Mouse (Mus musculus) intestine, postnatal 0 days (tissue): ENCODE measurements around the gene Ung. TPM values are rescaled to one million over a fixed set of nuclear protein-coding genes. Genes with fewer than 3 reads are reported as not detected.

Experiments used
- ATAC-seq: fragments of 200-750 bp; cut with Nextera tagmentation; 2 replicates; pipeline ENCODE4 v1.8.0; 2017; ENCODE audit warnings: mild to moderate bottlenecking, moderate TSS enrichment, moderate library complexity
- H3K27ac ChIP-seq: fragments of 300-500 bp; sonication (generic); 2 replicates; pipeline ENCODE4 v1.5.1; 2014; ENCODE audit warnings: mild to moderate bottlenecking, low read depth, low read length, moderate library complexity
- H3K27me3 ChIP-seq: fragments of 300-500 bp; sonication (generic); replicated peaks from 2 replicates; pipeline ENCODE4 v1.6.1; 2014; ENCODE audit warnings: low read length, mixed read lengths; ENCODE audit not compliant: control insufficient read depth, insufficient read depth
- H3K36me3 ChIP-seq: fragments of 300-500 bp; sonication (generic); 2 replicates; pipeline ENCODE4 v1.6.1; 2014; ENCODE audit warnings: mild to moderate bottlenecking, moderate library complexity; ENCODE audit not compliant: control insufficient read depth, insufficient read depth
- H3K4me1 ChIP-seq: fragments of 300-500 bp; sonication (generic); replicated peaks from 2 replicates; pipeline ENCODE4 v1.6.1; 2014; ENCODE audit warnings: antibody characterized with exemption, low read length, mixed read lengths; ENCODE audit not compliant: control insufficient read depth, insufficient read depth
- H3K4me2 ChIP-seq: fragments of 300-500 bp; sonication (generic); replicated peaks from 2 replicates; pipeline ENCODE4 v1.6.1; 2014; ENCODE audit warnings: low read depth, mild to moderate bottlenecking, moderate library complexity
- H3K4me3 ChIP-seq: fragments of 300-500 bp; sonication (generic); 2 replicates; pipeline ENCODE4 v1.5.1; 2014; ENCODE audit warnings: low read depth, low read length
- H3K9ac ChIP-seq: fragments of 300-500 bp; sonication (generic); 2 replicates; pipeline ENCODE4 v1.6.1; 2014; ENCODE audit warnings: mild to moderate bottlenecking, low read depth, low read length
- H3K9me3 ChIP-seq: fragments of 300-500 bp; sonication (generic); 2 replicates; pipeline ENCODE4 v1.6.1; 2016; ENCODE audit warnings: mixed run types; ENCODE audit not compliant: control insufficient read depth
- CTCF ChIP-seq: sonication (generic); IDR thresholded peaks from 2 replicates; pipeline ENCODE4 v1.5.1; 2016; ENCODE audit warnings: low read depth, mild to moderate bottlenecking, control low read depth, antibody characterized with exemption, moderate library complexity
- WGBS: fragments of 180-500 bp; shearing (Covaris S2); extraction: QIAGEN DNeasy Blood & Tissue Kit; methylation state at CpG from one replicate; pipeline ENCODE4 v1.1.7; 2014; 5-methylcytosine and 5-hydroxymethylcytosine counted together
- polyA plus RNA-seq: library from polyadenylated mRNA; unstranded; fragments of >200 nt; fragmentation: Nextera tagmentation; extraction: Ambion mirVana; gene quantifications from 2 replicates; pipeline ENCODE4 v1.2.1, GENCODE M21; 2015

Gene Ung
- polyA plus RNA-seq, 1 experiment from 2014 or later: 10.0 TPM

GRCm38 (mm10) chr5:114116586-114116985 is 13.6 kb upstream of the Ung start:
- Histone ChIP-seq H3K27me3 (no peaks in the 10 kb centered on the region), H3K4me2 (no peak overlapping the region), H3K4me3 (no peak overlapping the region), H3K9me3 (no peaks in the 10 kb centered on the region), H3K4me1 (no peaks in the 10 kb centered on the region), H3K36me3 (peaks cover 81% of the 10 kb centered on the region), H3K9ac (no peak overlapping the region), H3K27ac (no peak overlapping the region)
- TF ChIP-seq CTCF: no peak
- 76% methylated on average over 7 of the region's 7 CpGs for WGBS
- ATAC-seq: no peak

DNA sequence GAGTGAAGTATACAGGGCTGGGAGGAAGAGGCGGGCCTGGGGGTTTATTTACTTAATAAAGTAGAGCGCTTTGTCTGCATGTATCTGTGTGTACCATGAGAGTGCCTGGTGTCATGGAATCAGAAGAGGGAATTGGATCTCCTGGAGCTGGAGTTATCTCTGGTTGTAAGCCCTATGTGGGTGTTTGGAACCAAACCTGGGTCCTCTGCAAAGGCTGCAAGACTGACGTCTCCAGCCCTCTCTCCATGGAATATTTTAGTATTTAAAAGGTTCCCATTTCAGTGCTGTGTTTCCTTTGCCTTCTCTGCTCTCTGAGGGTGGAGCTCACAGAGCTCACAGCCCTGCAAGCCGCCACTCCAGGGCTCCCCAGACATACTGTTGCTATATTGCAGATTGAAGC is 10.4 kb upstream of the Ung start:
- 87% methylated on average over 4 of the region's 4 CpGs for WGBS
- Histone ChIP-seq H3K4me3 (no peak overlapping the region), H3K36me3 (peaks cover 85% of the 10 kb centered on the region), H3K9me3 (no peaks in the 10 kb centered on the region), H3K4me2 (no peak overlapping the region), H3K27me3 (no peaks in the 10 kb centered on the region), H3K9ac (no peak overlapping the region), H3K27ac (no peak overlapping the region), H3K4me1 (no peaks in the 10 kb centered on the region)
- no peak for ATAC-seq
- TF ChIP-seq CTCF: no peak

GRCm38 (mm10) chr5:114126008-114126407 is 4.2 kb upstream of the Ung start:
- Histone ChIP-seq H3K4me2 (no peak overlapping the region), H3K9ac (no peak overlapping the region), H3K9me3 (no peaks in the 10 kb centered on the region), H3K4me1 (0 out of 2 replicates have a peak, but pooled peaks cover 3% of the 10 kb centered on the region), H3K4me3 (no peak overlapping the region), H3K36me3 (peaks cover 35% of the 10 kb centered on the region), H3K27ac (no peak overlapping the region), H3K27me3 (no peaks in the 10 kb centered on the region)
- no peak for ATAC-seq
- 94% methylated on average over 3 of the region's 3 CpGs for WGBS
- TF ChIP-seq CTCF: no peak

- Histone ChIP-seq H3K4me1 (0 out of 2 replicates have a peak, but pooled peaks cover 3% of the 10 kb centered on the region), H3K4me3 (peak overlapping the region; percentile 49; the same call in 1 of the 2 replicates), H3K9ac (no peak overlapping the region), H3K9me3 (no peaks in the 10 kb centered on the region), H3K27ac (no peak overlapping the region), H3K36me3 (peaks cover 28% of the 10 kb centered on the region), H3K4me2 (no peak overlapping the region; the same call in 1 of the 2 replicates), H3K27me3 (no peaks in the 10 kb centered on the region)
- no peak for TF ChIP-seq CTCF
- no peak for ATAC-seq
- WGBS: 88% methylated on average over 7 of the region's 7 CpGs
Observed at GRCm38 (mm10) chr5:114126499-114127244, 3.5 kb upstream of the Ung start.

- no peaks in the 10 kb centered on the region for H3K9me3 ChIP-seq
- peaks cover 19% of the 10 kb centered on the region; the same call in 1 of the 2 replicates for H3K36me3 ChIP-seq
- H3K27me3 ChIP-seq: no peaks in the 10 kb centered on the region
- 1% methylated on average over 69 of the region's 69 CpGs for WGBS
- peak; percentile 98 for TF ChIP-seq CTCF
- peak within 1 kb of the TSS; percentile 63 for H3K27ac ChIP-seq
- H3K4me2 ChIP-seq: peak within 1 kb of the TSS; percentile 92
- H3K4me3 ChIP-seq: peak within 1 kb of the TSS; percentile 49
- peak within 1 kb of the TSS; percentile 32 for H3K9ac ChIP-seq
- peak; percentile 20 for ATAC-seq
- H3K4me1 ChIP-seq: 0 out of 2 replicates have a peak, but pooled peaks cover 3% of the 10 kb centered on the region
Observed at GRCm38 (mm10) chr5:114127374-114128349, 2.5 kb upstream of the Ung start, which contains the start of gene Alkbh2. Gene Alkbh2 (minus strand): TSS chr5:114128218.

GRCm38 (mm10) chr5:114129550-114130210 is 506 bp upstream of the Ung start:
- Histone ChIP-seq H3K4me3 (peak overlapping the region; percentile 65), H3K4me2 (peak overlapping the region; percentile 100), H3K27ac (no peak overlapping the region), H3K9me3 (no peaks in the 10 kb centered on the region), H3K36me3 (no peaks in the 10 kb centered on the region; the same call in 1 of the 2 replicates), H3K27me3 (no peaks in the 10 kb centered on the region), H3K4me1 (0 out of 2 replicates have a peak, but pooled peaks cover 3% of the 10 kb centered on the region), H3K9ac (no peak overlapping the region)
- ATAC-seq: no peak
- TF ChIP-seq CTCF: no peak
- 78% methylated on average over 15 of the region's 15 CpGs for WGBS
